Mouse (Mus musculus): Measurements from ENCODE around the gene Setdb2. TPM values are rescaled to one million over a fixed set of nuclear protein-coding genes. Genes with fewer than 3 reads are reported as not detected.
"Not testable (repeated sequence)": the region's sequence is repeated elsewhere in the genome, so short reads cannot be mapped to it uniquely, and the experiment has no call there.

Gene Setdb2
- polyA plus RNA-seq, 1 experiment from 2014 or later, result 9.2 TPM

GRCm38 (mm10) chr14:59433902-59434301 is 6.8 kb downstream of the Setdb2 start:
- WGBS, result 63% methylated on average over 2 of the region's 2 CpGs
- Histone ChIP-seq H3K27ac (no peak overlapping the region), H3K4me1 (no peaks in the 10 kb centered on the region), H3K27me3 (ENCODE audit: insufficient read depth, poor library complexity, severe bottlenecking) (no peaks in the 10 kb centered on the region), H3K9me3 (no peaks in the 10 kb centered on the region), H3K4me3 (no peak overlapping the region), H3K36me3 (no peaks in the 10 kb centered on the region)
- DNase-seq (ENCODE audit: low spot score), result no peak

GRCm38 (mm10) chr14:59430556-59430955 is 10.1 kb downstream of the Setdb2 start:
- 88% methylated on average over 1 of the region's 1 CpGs for WGBS
- Histone ChIP-seq H3K9me3 (no peaks in the 10 kb centered on the region), H3K4me3 (no peak overlapping the region)

GRCm38 (mm10) chr14:59422912-59423663 is 17.6 kb downstream of the Setdb2 start:
- H3K9me3 ChIP-seq, result no peaks in the 10 kb centered on the region
- no peak for DNase-seq (ENCODE audit: low spot score)
- H3K27me3 ChIP-seq (ENCODE audit: insufficient read depth, poor library complexity, severe bottlenecking), result no peaks in the 10 kb centered on the region
- H3K4me3 ChIP-seq, result no peak overlapping the region
- no peak overlapping the region for H3K27ac ChIP-seq
- H3K36me3 ChIP-seq, result peaks cover 11% of the 10 kb centered on the region
- 89% methylated on average over 11 of the region's 11 CpGs for WGBS
- H3K4me1 ChIP-seq, result no peaks in the 10 kb centered on the region

More at GRCm38 (mm10) chr14:59430556-59430955, 10.1 kb downstream of the Setdb2 start:
- DNase-seq (ENCODE audit: low spot score), result no peak
- no peaks in the 10 kb centered on the region for H3K4me1 ChIP-seq
- H3K36me3 ChIP-seq, result 0 out of 2 replicates have a peak, but pooled peaks cover 3% of the 10 kb centered on the region
- no peaks in the 10 kb centered on the region for H3K27me3 ChIP-seq (ENCODE audit: insufficient read depth, poor library complexity, severe bottlenecking)
- H3K27ac ChIP-seq, result no peak overlapping the region

- Histone ChIP-seq H3K36me3 (peaks cover 27% of the 10 kb centered on the region), H3K4me1 (no peaks in the 10 kb centered on the region), H3K9me3 (no peaks in the 10 kb centered on the region), H3K4me3 (no peak overlapping the region), H3K27ac (no peak overlapping the region), H3K27me3 (ENCODE audit: insufficient read depth, poor library complexity, severe bottlenecking) (no peaks in the 10 kb centered on the region)
- WGBS, result 88% methylated on average over 4 of the region's 4 CpGs
- DNase-seq (ENCODE audit: low spot score), result no peak
These were observed 22.5 kb downstream of the Setdb2 start for GRCm38 (mm10) chr14:59418171-59418570.

- H3K27ac ChIP-seq; H3K9me3 ChIP-seq; H3K27me3 ChIP-seq (ENCODE audit: insufficient read depth, poor library complexity, severe bottlenecking); H3K4me3 ChIP-seq; DNase-seq (ENCODE audit: low spot score); H3K4me1 ChIP-seq: not testable (repeated sequence)
- H3K36me3 ChIP-seq, result peaks cover 31% of the 10 kb centered on the region; the same call in 1 of the 2 replicates
- 92% methylated on average over 2 of the region's 2 CpGs for WGBS
These were observed 25.7 kb downstream of the Setdb2 start for GRCm38 (mm10) chr14:59414979-59415378.

- no peak overlapping the region for H3K4me3 ChIP-seq
- 0 out of 2 replicates have a peak, but pooled peaks cover 3% of the 10 kb centered on the region for H3K36me3 ChIP-seq
- no peaks in the 10 kb centered on the region for H3K9me3 ChIP-seq
- H3K4me1 ChIP-seq, result no peaks in the 10 kb centered on the region
- 73% methylated on average over 2 of the region's 2 CpGs for WGBS
- H3K27ac ChIP-seq, result no peak overlapping the region
- H3K27me3 ChIP-seq (ENCODE audit: insufficient read depth, poor library complexity, severe bottlenecking), result no peaks in the 10 kb centered on the region
- DNase-seq (ENCODE audit: low spot score), result no peak
These were observed 43.7 kb downstream of the Setdb2 start for GRCm38 (mm10) chr14:59396999-59397398.

GRCm38 (mm10) chr14:59395281-59395680 is 45.4 kb downstream of the Setdb2 start, which contains the start of gene Phf11c:
TSS of gene Phf11c (minus strand) at chr14:59395381.
- Histone ChIP-seq H3K4me3 (no peak within 1 kb of the TSS), H3K27me3 (ENCODE audit: insufficient read depth, poor library complexity, severe bottlenecking) (no peaks in the 10 kb centered on the region), H3K36me3 (no peaks in the 10 kb centered on the region), H3K27ac (no peak within 1 kb of the TSS), H3K9me3 (no peaks in the 10 kb centered on the region), H3K4me1 (no peaks in the 10 kb centered on the region)
- DNase-seq (ENCODE audit: low spot score), result no peak
- WGBS, result 84% methylated on average over 3 of the region's 3 CpGs

GRCm38 (mm10) chr14:59390181-59390580 is 50.5 kb downstream of the Setdb2 start:
- not testable (repeated sequence) for H3K36me3 ChIP-seq; DNase-seq (ENCODE audit: low spot score); H3K9me3 ChIP-seq; H3K4me1 ChIP-seq; H3K27me3 ChIP-seq (ENCODE audit: insufficient read depth, poor library complexity, severe bottlenecking); H3K27ac ChIP-seq; H3K4me3 ChIP-seq
- 72% methylated on average over 4 of the region's 4 CpGs for WGBS

- 46% methylated on average over 1 of the region's 1 CpGs for WGBS
- H3K36me3 ChIP-seq, result no peaks in the 10 kb centered on the region
These were observed 51.2 kb downstream of the Setdb2 start for GRCm38 (mm10) chr14:59389532-59389931.

GRCm38 (mm10) chr14:59370348-59371068 is 70.2 kb downstream of the Setdb2 start:
- Histone ChIP-seq H3K9me3 (peaks cover 4% of the 10 kb centered on the region; the same call in 1 of the 2 replicates), H3K36me3 (no peaks in the 10 kb centered on the region), H3K27ac (no peak overlapping the region), H3K4me3 (no peak overlapping the region), H3K27me3 (ENCODE audit: insufficient read depth, poor library complexity, severe bottlenecking) (no peaks in the 10 kb centered on the region), H3K4me1 (peaks cover 7% of the 10 kb centered on the region)
- DNase-seq (ENCODE audit: low spot score), result no peak
- WGBS, result 86% methylated on average over 25 of the region's 25 CpGs

More at GRCm38 (mm10) chr14:59389532-59389931, 51.2 kb downstream of the Setdb2 start:
- Histone ChIP-seq H3K4me3 (no peak overlapping the region), H3K27me3 (ENCODE audit: insufficient read depth, poor library complexity, severe bottlenecking) (no peaks in the 10 kb centered on the region), H3K27ac (no peak overlapping the region), H3K9me3 (no peaks in the 10 kb centered on the region), H3K4me1 (no peaks in the 10 kb centered on the region)
- DNase-seq (ENCODE audit: low spot score), result no peak

- no peaks in the 10 kb centered on the region for H3K27me3 ChIP-seq (ENCODE audit: insufficient read depth, poor library complexity, severe bottlenecking)
- peaks cover 7% of the 10 kb centered on the region for H3K4me1 ChIP-seq
- H3K36me3 ChIP-seq, result no peaks in the 10 kb centered on the region
- no peak overlapping the region for H3K27ac ChIP-seq
- H3K4me3 ChIP-seq, result no peak overlapping the region
- 54% methylated on average over 8 of the region's 8 CpGs for WGBS
- H3K9me3 ChIP-seq, result peaks cover under 1% of the 10 kb centered on the region; the same call in 1 of the 2 replicates
- DNase-seq (ENCODE audit: low spot score), result no peak
These were observed 74.1 kb downstream of the Setdb2 start for GRCm38 (mm10) chr14:59366386-59367105.

GRCm38 (mm10) chr14:59365244-59365644 is 75.4 kb downstream of the Setdb2 start, which contains the start of gene Phf11d:
TSS of gene Phf11d (minus strand) at chr14:59365470.
- H3K9me3 ChIP-seq, result no peaks in the 10 kb centered on the region
- H3K27me3 ChIP-seq (ENCODE audit: insufficient read depth, poor library complexity, severe bottlenecking), result no peaks in the 10 kb centered on the region
- no peak within 1 kb of the TSS for H3K4me3 ChIP-seq
- no peaks in the 10 kb centered on the region for H3K36me3 ChIP-seq
- no peak for DNase-seq (ENCODE audit: low spot score)
- 78% methylated on average over 6 of the region's 6 CpGs for WGBS
- no peak within 1 kb of the TSS for H3K27ac ChIP-seq
- H3K4me1 ChIP-seq, result peaks cover 7% of the 10 kb centered on the region

Data from heart, embryonic 10.5 days (tissue).